Mouse (Mus musculus) heart, adult 8-10 months (tissue): Measurements from ENCODE around the gene Sgsm1. TPM values are rescaled to one million over a fixed set of nuclear protein-coding genes. Genes with fewer than 3 reads are reported as not detected.

Experiments used
- DNase-seq: peaks from one replicate; pipeline ENCODE4 v3.0.0; 2022; ENCODE audit warnings: low spot score
- total RNA-seq, 4 experiments: library from RNA; stranded (reverse); gene quantifications; 2 replicates each; pipeline ENCODE4 v1.2.4; 2022

Sgsm1 gene
- total RNA-seq, 4 experiments from 2014 or later = 0.37 to 0.84 (median 0.58) TPM

GRCm38 (mm10) chr5:113283726-113284125, 26.9 kb downstream of the Sgsm1 start:
- DNase-seq = no peak

GRCm38 (mm10) chr5:113281557-113281956, 29.0 kb downstream of the Sgsm1 start:
- DNase-seq = no peak

- no peak for DNase-seq
Observed at GRCm38 (mm10) chr5:113280138-113280856, 30.3 kb downstream of the Sgsm1 start.

- no peak for DNase-seq
Observed at GRCm38 (mm10) chr5:113275839-113276238, 34.7 kb downstream of the Sgsm1 start.

- peak; percentile 6 for DNase-seq
Observed at GRCm38 (mm10) chr5:113271207-113271811, 39.3 kb downstream of the Sgsm1 start.

- DNase-seq = no peak
Observed at GRCm38 (mm10) chr5:113270043-113270442, 40.5 kb downstream of the Sgsm1 start.

- DNase-seq = no peak
Observed at GRCm38 (mm10) chr5:113268246-113268645, 42.3 kb downstream of the Sgsm1 start.

- DNase-seq = no peak
Observed at GRCm38 (mm10) chr5:113265637-113266036, 44.9 kb downstream of the Sgsm1 start.

- DNase-seq = no peak
Observed at GRCm38 (mm10) chr5:113250806-113251205, 59.8 kb downstream of the Sgsm1 start.

GRCm38 (mm10) chr5:113249263-113249930, 61.2 kb downstream of the Sgsm1 start:
- DNase-seq = no peak

GRCm38 (mm10) chr5:113230196-113230595, 80.4 kb downstream of the Sgsm1 start:
- DNase-seq = no peak

GRCm38 (mm10) chr5:113226632-113227102, 83.9 kb downstream of the Sgsm1 start, which contains the start of gene Tmem211:
Gene Tmem211 (plus strand): TSS chr5:113226909.
- DNase-seq = peak; percentile 86

GRCm38 (mm10) chr5:113225686-113226435, 84.7 kb downstream of the Sgsm1 start:
- DNase-seq = no peak

GRCm38 (mm10) chr5:113225271-113225670, 85.3 kb downstream of the Sgsm1 start:
- no peak for DNase-seq

- no peak for DNase-seq
Observed at GRCm38 (mm10) chr5:113223888-113224287, 86.7 kb downstream of the Sgsm1 start.

GRCm38 (mm10) chr5:113221147-113221865, 89.3 kb downstream of the Sgsm1 start, which contains the start of gene 2900026A02Rik:
Gene 2900026A02Rik (minus strand): TSS chr5:113221236.
- no peak for DNase-seq

GRCm38 (mm10) chr5:113220383-113221146, 90.0 kb downstream of the Sgsm1 start:
- no peak for DNase-seq

GRCm38 (mm10) chr5:113219876-113220275, 90.7 kb downstream of the Sgsm1 start:
- no peak for DNase-seq

- DNase-seq = no peak
Observed at GRCm38 (mm10) chr5:113219450-113219849, 91.1 kb downstream of the Sgsm1 start.

GRCm38 (mm10) chr5:113218617-113219235, 91.9 kb downstream of the Sgsm1 start:
- DNase-seq = no peak
